Mouse (Mus musculus) adrenal gland, postnatal 14 days (tissue): Measurements from ENCODE around the gene Cic. TPM values are rescaled to one million over a fixed set of nuclear protein-coding genes. Genes with fewer than 3 reads are reported as not detected.

Source experiments
- microRNA-seq, 2 experiments: library from miRNA; unstranded; fragments of <30 nt; microRNA quantifications; one replicate each; pipeline ENCODE4 v1.2.0; 2021
- total RNA-seq: library from RNA; stranded (reverse); gene quantifications from 2 replicates; pipeline ENCODE4 v1.2.3, GENCODE M21; 2021

Gene Cic
- total RNA-seq, 1 experiment from 2014 or later, result 115 TPM

Small RNA genes lying within 50 kb of the gene (microRNA-seq; reads per million reads assigned to microRNA genes)
- 0 reads per million in 2 experiments for gene Mir7048

Other genes with a start within 250 kb of the Cic start
- 18.6 and 21.3 TPM in 2 replicates for gene Grik5, start 195.4 kb upstream of the Cic start, total RNA-seq
- gene Zfp574, start 195.1 kb upstream of the Cic start, total RNA-seq, result 18.8 and 19.2 TPM in 2 replicates
- gene Pou2f2, start 88.0 kb upstream of the Cic start, total RNA-seq, result 0.96 and 5.1 TPM in 2 replicates
- 17.4 and 17.9 TPM in 2 replicates for gene Dedd2, start 47.1 kb upstream of the Cic start, total RNA-seq
- gene Zfp526, start 46.3 kb upstream of the Cic start, total RNA-seq, result 9.0 and 11.6 TPM in 2 replicates
- 96.8 and 104 TPM in 2 replicates for gene Gsk3a, start 29.9 kb upstream of the Cic start, total RNA-seq
- 29.7 and 34.4 TPM in 2 replicates for gene Erf, start 16.9 kb upstream of the Cic start, total RNA-seq
- 31.5 and 33.7 TPM in 2 replicates for gene Pafah1b3, start 30.3 kb downstream of the Cic start, total RNA-seq
- not detected in 2 replicates for gene Prr19, start 33.7 kb downstream of the Cic start, total RNA-seq
- 1.4 and 3.2 TPM in 2 replicates for gene Tmem145, start 38.4 kb downstream of the Cic start, total RNA-seq
- 39.1 and 39.7 TPM in 2 replicates for gene Megf8, start 49.5 kb downstream of the Cic start, total RNA-seq
- not detected in 2 replicates for gene Cnfn, start 102.0 kb downstream of the Cic start, total RNA-seq
- 400 and 439 TPM in 2 replicates for gene Lipe, start 131.0 kb downstream of the Cic start, total RNA-seq
- 0.53 TPM in 1 of 2 replicates, not detected in the other for gene Cxcl17, start 145.2 kb downstream of the Cic start, total RNA-seq
- 16.1 and 21.2 TPM in 2 replicates for gene Ceacam1, start 209.9 kb downstream of the Cic start, total RNA-seq